Mouse (Mus musculus): ENCODE data around the gene Gtf2h1.
A peak's percentile ranks its signal among the peaks of the same experiment; 100 is the strongest.

The Gtf2h1 gene

DNA sequence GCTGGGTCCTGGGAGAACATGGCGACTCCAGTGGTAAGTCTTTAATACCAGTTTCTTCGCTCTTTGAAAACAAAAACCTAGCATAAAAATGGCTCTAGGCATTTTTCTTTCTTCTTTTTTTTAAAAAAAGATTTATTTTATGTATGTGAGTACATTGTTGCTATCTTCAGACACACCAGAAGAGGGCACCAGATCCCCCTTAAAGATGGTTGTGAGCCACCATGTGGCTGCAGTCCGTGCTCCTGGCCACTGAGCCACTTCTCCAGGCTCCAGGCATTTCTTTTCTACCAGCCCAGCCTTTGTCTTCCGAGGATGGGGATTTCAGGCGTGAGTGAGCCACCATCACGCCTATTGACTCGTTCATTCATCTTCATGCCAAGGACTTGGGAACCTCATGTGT, 55.1 kb downstream of the Gtf2h1 start:
- peaks cover 98% of the 10 kb centered on the region for H3K36me3 ChIP-seq (ENCODE audit: insufficient read depth, low read length)
- 0 out of 2 replicates have a peak, but pooled peaks cover 7% of the 10 kb centered on the region for H3K27me3 ChIP-seq (ENCODE audit: insufficient read depth, low read length)
- H3K4me3 ChIP-seq (replicated peaks; ENCODE audit: low read length), result no peak overlapping the region
- TF ChIP-seq POU5F1 (IDR thresholded peaks at IDR 0.05; ENCODE audit: borderline replicate concordance, low read length) (no peak), NANOG (IDR thresholded peaks at IDR 0.05; ENCODE audit: borderline replicate concordance, low read length) (no peak), CTCF (conservative IDR thresholded peaks at IDR 0.05; ENCODE audit: low read length) (peak; percentile 24)
- peaks cover 65% of the 10 kb centered on the region for H3K4me1 ChIP-seq (replicated peaks; ENCODE audit: low read depth, low read length)
- no peaks in the 10 kb centered on the region for H3K9me3 ChIP-seq (ENCODE audit: low read length)

GRCm38 (mm10) chr7:46852666-46853065, 56.8 kb downstream of the Gtf2h1 start:
- Histone ChIP-seq H3K27me3 (ENCODE audit: insufficient read depth, low read length) (no peaks in the 10 kb centered on the region), H3K9me3 (ENCODE audit: low read length) (no peaks in the 10 kb centered on the region), H3K4me3 (replicated peaks; ENCODE audit: low read length) (no peak overlapping the region), H3K36me3 (ENCODE audit: insufficient read depth, low read length) (peaks cover 86% of the 10 kb centered on the region), H3K4me1 (replicated peaks; ENCODE audit: low read depth, low read length) (peaks cover 59% of the 10 kb centered on the region)
- TF ChIP-seq NANOG (IDR thresholded peaks at IDR 0.05; ENCODE audit: borderline replicate concordance, low read length), result no peak
- no peak for TF ChIP-seq POU5F1 (IDR thresholded peaks at IDR 0.05; ENCODE audit: borderline replicate concordance, low read length)
- no peak for TF ChIP-seq CTCF (conservative IDR thresholded peaks at IDR 0.05; ENCODE audit: low read length)

GRCm38 (mm10) chr7:46853365-46853764, 57.5 kb downstream of the Gtf2h1 start:
- Histone ChIP-seq H3K4me3 (replicated peaks; ENCODE audit: low read length) (no peak overlapping the region), H3K27me3 (ENCODE audit: insufficient read depth, low read length) (no peaks in the 10 kb centered on the region), H3K36me3 (ENCODE audit: insufficient read depth, low read length) (peaks cover 79% of the 10 kb centered on the region), H3K9me3 (ENCODE audit: low read length) (no peaks in the 10 kb centered on the region), H3K4me1 (replicated peaks; ENCODE audit: low read depth, low read length) (peaks cover 55% of the 10 kb centered on the region)
- TF ChIP-seq NANOG (IDR thresholded peaks at IDR 0.05; ENCODE audit: borderline replicate concordance, low read length), result peak; percentile 82
- TF ChIP-seq POU5F1 (IDR thresholded peaks at IDR 0.05; ENCODE audit: borderline replicate concordance, low read length), result no peak

GRCm38 (mm10) chr7:46855866-46856560, 60.1 kb downstream of the Gtf2h1 start:
- no peaks in the 10 kb centered on the region for H3K9me3 ChIP-seq (ENCODE audit: low read length)
- TF ChIP-seq NANOG (IDR thresholded peaks at IDR 0.05; ENCODE audit: borderline replicate concordance, low read length), result no peak
- no peak for TF ChIP-seq CTCF (conservative IDR thresholded peaks at IDR 0.05; ENCODE audit: low read length)
- TF ChIP-seq POU5F1 (IDR thresholded peaks at IDR 0.05; ENCODE audit: borderline replicate concordance, low read length), result no peak; the same call in 1 of the 2 replicates
- H3K4me1 ChIP-seq (replicated peaks; ENCODE audit: low read depth, low read length), result peaks cover 34% of the 10 kb centered on the region
- no peak overlapping the region for H3K4me3 ChIP-seq (replicated peaks; ENCODE audit: low read length)
- H3K36me3 ChIP-seq (ENCODE audit: insufficient read depth, low read length), result peaks cover 55% of the 10 kb centered on the region
- no peaks in the 10 kb centered on the region for H3K27me3 ChIP-seq (ENCODE audit: insufficient read depth, low read length)

- H3K36me3 ChIP-seq (ENCODE audit: insufficient read depth, low read length), result peaks cover 41% of the 10 kb centered on the region
- peaks cover 23% of the 10 kb centered on the region for H3K4me1 ChIP-seq (replicated peaks; ENCODE audit: low read depth, low read length)
- no peak overlapping the region for H3K4me3 ChIP-seq (replicated peaks; ENCODE audit: low read length)
- no peaks in the 10 kb centered on the region for H3K27me3 ChIP-seq (ENCODE audit: insufficient read depth, low read length)
- TF ChIP-seq POU5F1 (IDR thresholded peaks at IDR 0.05; ENCODE audit: borderline replicate concordance, low read length), result no peak
- TF ChIP-seq CTCF (conservative IDR thresholded peaks at IDR 0.05; ENCODE audit: low read length), result no peak
- no peaks in the 10 kb centered on the region for H3K9me3 ChIP-seq (ENCODE audit: low read length)
These were observed 61.5 kb downstream of the Gtf2h1 start for GRCm38 (mm10) chr7:46857436-46857835.

- Histone ChIP-seq H3K36me3 (ENCODE audit: insufficient read depth, low read length) (peaks cover 25% of the 10 kb centered on the region), H3K9me3 (ENCODE audit: low read length) (no peaks in the 10 kb centered on the region), H3K27me3 (ENCODE audit: insufficient read depth, low read length) (no peaks in the 10 kb centered on the region), H3K4me3 (replicated peaks; ENCODE audit: low read length) (no peak overlapping the region), H3K4me1 (replicated peaks; ENCODE audit: low read depth, low read length) (peaks cover 11% of the 10 kb centered on the region)
- TF ChIP-seq CTCF (conservative IDR thresholded peaks at IDR 0.05; ENCODE audit: low read length) (no peak), NANOG (IDR thresholded peaks at IDR 0.05; ENCODE audit: borderline replicate concordance, low read length) (no peak), POU5F1 (IDR thresholded peaks at IDR 0.05; ENCODE audit: borderline replicate concordance, low read length) (no peak)
These were observed 63.1 kb downstream of the Gtf2h1 start for GRCm38 (mm10) chr7:46859031-46859430.

- H3K4me3 ChIP-seq (replicated peaks; ENCODE audit: low read length), result no peak within 1 kb of the TSS
- H3K9me3 ChIP-seq (ENCODE audit: low read length), result no peaks in the 10 kb centered on the region
- H3K4me1 ChIP-seq (replicated peaks; ENCODE audit: low read depth, low read length), result no peaks in the 10 kb centered on the region
- H3K27me3 ChIP-seq (ENCODE audit: insufficient read depth, low read length), result no peaks in the 10 kb centered on the region
- peaks cover 5% of the 10 kb centered on the region for H3K36me3 ChIP-seq (ENCODE audit: insufficient read depth, low read length)
- TF ChIP-seq NANOG (IDR thresholded peaks at IDR 0.05; ENCODE audit: borderline replicate concordance, low read length) (no peak), CTCF (conservative IDR thresholded peaks at IDR 0.05; ENCODE audit: low read length) (no peak), POU5F1 (IDR thresholded peaks at IDR 0.05; ENCODE audit: borderline replicate concordance, low read length) (no peak)
These were observed 65.1 kb downstream of the Gtf2h1 start, which contains the start of gene Ldhc for GRCm38 (mm10) chr7:46860996-46861395. Gene Ldhc, plus strand, starts transcription at chr7:46861203.

GRCm38 (mm10) chr7:46871988-46872387, 76.1 kb downstream of the Gtf2h1 start:
- H3K36me3 ChIP-seq (ENCODE audit: insufficient read depth, low read length), result no peaks in the 10 kb centered on the region
- no peak for TF ChIP-seq CTCF (conservative IDR thresholded peaks at IDR 0.05; ENCODE audit: low read length)
- TF ChIP-seq POU5F1 (IDR thresholded peaks at IDR 0.05; ENCODE audit: borderline replicate concordance, low read length), result no peak
- no peak for TF ChIP-seq NANOG (IDR thresholded peaks at IDR 0.05; ENCODE audit: borderline replicate concordance, low read length)
- no peaks in the 10 kb centered on the region for H3K27me3 ChIP-seq (ENCODE audit: insufficient read depth, low read length)
- H3K4me3 ChIP-seq (replicated peaks; ENCODE audit: low read length), result no peak overlapping the region
- no peaks in the 10 kb centered on the region for H3K9me3 ChIP-seq (ENCODE audit: low read length)
- no peaks in the 10 kb centered on the region for H3K4me1 ChIP-seq (replicated peaks; ENCODE audit: low read depth, low read length)
